Mouse (Mus musculus) adrenal gland, postnatal 4 days (tissue): ENCODE results near the gene Vash2. TPM values are rescaled to one million over a fixed set of nuclear protein-coding genes. Genes with fewer than 3 reads are reported as not detected.
"Not testable (repeated sequence)": the region's sequence is repeated elsewhere in the genome, so short reads cannot be mapped to it uniquely, and the experiment has no call there.

Experiments
- DNase-seq, 2 experiments: peaks; one replicate each; pipeline ENCODE4 v3.0.0; 2021 to 2022; ENCODE audit warnings: low spot score in 2 of 2, mixed read lengths in 2 of 2
- long read RNA-seq, 2 experiments: library from polyadenylated mRNA; stranded (forward); transcript quantifications; one replicate each; pipeline ENCODE4 v2.0.0; 2021
- total RNA-seq, 2 experiments: library from RNA; stranded (reverse); gene quantifications; 2 replicates each; pipeline ENCODE4 v1.2.3; 2021

Vash2 gene
- 1 to 10 TPM; 5.6 to 5.9 TPM for total RNA-seq
- long read RNA-seq, experiment 1, partial matches to known transcripts = 0 of 2 reads
- long read RNA-seq, experiment 1, other reads (novel, unspliced or antisense) = 1 of 2 reads
- long read RNA-seq, experiment 2, full-length matches to known transcripts = 3 of 11 reads
- long read RNA-seq, experiment 2, partial matches to known transcripts = 4 of 11 reads
- long read RNA-seq, experiment 2, other reads (novel, unspliced or antisense) = 4 of 11 reads

- peak; percentile 38 to 72 for DNase-seq
These were observed at the start of gene Vash2 for GRCm38 (mm10) chr1:190979100-190979563. TSS of gene Vash2 (minus strand) at chr1:190979296.

- peak; percentile 91 to 98 for DNase-seq
These were observed 47.1 kb upstream of the Vash2 start, which contains the start of gene Flvcr1 for GRCm38 (mm10) chr1:191026021-191026713. TSS of gene Flvcr1 (minus strand) at chr1:191026158.

- peak in 1 of 2 experiments; percentile 9 for DNase-seq
These were observed 46.2 kb upstream of the Vash2 start for GRCm38 (mm10) chr1:191025016-191026012.

GRCm38 (mm10) chr1:191023806-191024205 lies 44.7 kb upstream of the Vash2 start:
- DNase-seq = not testable (repeated sequence)

GRCm38 (mm10) chr1:191023140-191023539 lies 44.0 kb upstream of the Vash2 start:
- no peak for DNase-seq

- no peak for DNase-seq
These were observed 41.9 kb upstream of the Vash2 start for GRCm38 (mm10) chr1:191021016-191021415.

GRCm38 (mm10) chr1:191020217-191020924 lies 41.3 kb upstream of the Vash2 start:
- no peak for DNase-seq

GRCm38 (mm10) chr1:191019803-191020202 lies 40.7 kb upstream of the Vash2 start:
- no peak for DNase-seq

- DNase-seq = no peak
These were observed 35.2 kb upstream of the Vash2 start for GRCm38 (mm10) chr1:191014271-191014670.

- no peak for DNase-seq
These were observed 29.6 kb upstream of the Vash2 start for GRCm38 (mm10) chr1:191008707-191009106.

- DNase-seq = no peak
These were observed 23.1 kb upstream of the Vash2 start for GRCm38 (mm10) chr1:191002201-191002600.

- DNase-seq = no peak
These were observed 21.6 kb upstream of the Vash2 start for GRCm38 (mm10) chr1:191000686-191001085.

- DNase-seq = no peak
These were observed 18.9 kb upstream of the Vash2 start for GRCm38 (mm10) chr1:190998027-190998426.

GRCm38 (mm10) chr1:190996346-190996877 lies 17.3 kb upstream of the Vash2 start:
- DNase-seq = no peak

- peak in 1 of 2 experiments; percentile 23 for DNase-seq
These were observed 16.5 kb upstream of the Vash2 start for GRCm38 (mm10) chr1:190995548-190995947.

- no peak for DNase-seq
These were observed 10.5 kb upstream of the Vash2 start for GRCm38 (mm10) chr1:190989437-190990082.

- DNase-seq = no peak
These were observed 2.3 kb upstream of the Vash2 start for GRCm38 (mm10) chr1:190981412-190981811.

- DNase-seq = no peak
These were observed 1.4 kb upstream of the Vash2 start for GRCm38 (mm10) chr1:190980470-190980869.

- no peak for DNase-seq
These were observed 504 bp downstream of the Vash2 start for GRCm38 (mm10) chr1:190978511-190979073.
